Mouse (Mus musculus): ENCODE results near the gene Tmem86a. TPM values are rescaled to one million over a fixed set of nuclear protein-coding genes. Genes with fewer than 3 reads are reported as not detected.

Tmem86a gene
- polyA plus RNA-seq, 1 experiment from 2014 or later, result 18.3 TPM

DNA sequence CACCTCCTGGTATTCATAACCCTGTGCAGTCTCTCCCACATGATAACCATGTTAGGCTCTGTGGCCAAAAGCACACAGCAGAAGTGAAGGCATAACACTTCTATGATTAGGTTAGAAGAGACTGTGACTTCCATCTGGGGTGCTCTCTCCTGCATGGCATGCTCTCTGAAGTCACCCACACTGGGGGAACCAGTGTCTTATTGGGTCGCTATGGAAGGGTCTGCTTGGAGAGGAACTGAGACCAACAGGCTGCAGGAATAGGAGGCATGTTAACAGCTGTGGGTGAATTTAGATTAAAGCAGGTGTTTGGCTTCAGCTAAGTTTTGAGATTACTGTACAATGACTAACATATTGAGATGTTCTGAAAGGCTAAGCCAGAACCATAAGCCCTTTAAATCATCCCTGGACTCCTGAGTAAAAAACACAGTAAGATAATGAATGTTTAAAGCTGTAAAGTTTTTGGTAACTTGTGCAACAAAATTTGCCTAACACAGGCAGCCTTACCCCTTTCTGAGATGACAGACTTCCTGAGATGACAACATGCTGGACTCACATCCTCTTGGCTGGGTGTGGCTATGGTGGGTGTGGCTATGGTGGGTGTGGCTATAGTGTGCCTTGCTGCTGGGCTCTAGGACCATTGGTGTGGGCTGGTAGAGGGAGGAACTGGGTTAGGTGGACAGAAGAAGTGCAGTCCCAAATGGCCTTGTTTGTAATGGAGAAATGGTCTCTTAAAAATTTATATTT, 53.4 kb downstream of the Tmem86a start:
- no peaks in the 10 kb centered on the region for H3K4me1 ChIP-seq (ENCODE audit: control insufficient read depth, insufficient read depth, low read length)
- ATAC-seq (ENCODE audit: low FRiP score, low TSS enrichment), result no peak

More for the DNA sequence above, 53.4 kb downstream of the Tmem86a start:
- no peak overlapping the region for H3K27ac ChIP-seq (ENCODE audit: low read depth, low read length)
- H3K4me2 ChIP-seq (replicated peaks; ENCODE audit: low read depth, low read length), result no peak overlapping the region
- 73% methylated on average over 1 of the region's 1 CpGs for WGBS
- H3K36me3 ChIP-seq (ENCODE audit: control insufficient read depth, insufficient read depth, low read length), result no peaks in the 10 kb centered on the region
- H3K9me3 ChIP-seq (ENCODE audit: control insufficient read depth, low read length), result no peaks in the 10 kb centered on the region
- no peak overlapping the region for H3K9ac ChIP-seq (ENCODE audit: low read depth, low read length)
- H3K27me3 ChIP-seq (ENCODE audit: control insufficient read depth, insufficient read depth, low read length), result no peaks in the 10 kb centered on the region
- no peak overlapping the region for H3K4me3 ChIP-seq (ENCODE audit: low read length)

Small RNAs within 50 kb of the gene (microRNA-seq; reads per million reads assigned to microRNA genes)
- gene Mir7056, result not detected

Other genes with a start within 250 kb of the Tmem86a start
- 1,311 and 1,396 TPM in 2 replicates for gene Ldha, start 209.1 kb upstream of the Tmem86a start, polyA plus RNA-seq (2014; fragmentation: Nextera tagmentation; extraction: Ambion mirVana)
- gene Ldhc, start 189.4 kb upstream of the Tmem86a start, polyA plus RNA-seq (2014; fragmentation: Nextera tagmentation; extraction: Ambion mirVana), result not detected in 2 replicates
- gene Tsg101, start 130.6 kb upstream of the Tmem86a start, polyA plus RNA-seq (2014; fragmentation: Nextera tagmentation; extraction: Ambion mirVana), result 183 and 204 TPM in 2 replicates
- 10.1 and 13.6 TPM in 2 replicates for gene Uevld, start 92.1 kb upstream of the Tmem86a start, polyA plus RNA-seq (2014; fragmentation: Nextera tagmentation; extraction: Ambion mirVana)
- gene Gm9999, start 67.0 kb upstream of the Tmem86a start, polyA plus RNA-seq (2014; fragmentation: Nextera tagmentation; extraction: Ambion mirVana), result not detected in 2 replicates
- gene Spty2d1, start 42.2 kb upstream of the Tmem86a start, polyA plus RNA-seq (2014; fragmentation: Nextera tagmentation; extraction: Ambion mirVana), result 9.6 and 15.7 TPM in 2 replicates
- gene Ptpn5, start 83.1 kb downstream of the Tmem86a start, polyA plus RNA-seq (2014; fragmentation: Nextera tagmentation; extraction: Ambion mirVana), result 0.57 and 0.91 TPM in 2 replicates
- gene Mrgpra6, start 154.3 kb downstream of the Tmem86a start, polyA plus RNA-seq (2014; fragmentation: Nextera tagmentation; extraction: Ambion mirVana), result not detected in 2 replicates
- not detected in 2 replicates for gene Mrgpra9, start 202.2 kb downstream of the Tmem86a start, polyA plus RNA-seq (2014; fragmentation: Nextera tagmentation; extraction: Ambion mirVana)

All from kidney, embryonic 14.5 days (tissue).